Mouse (Mus musculus): Measurements from ENCODE around the gene Sstr3.

DNA sequence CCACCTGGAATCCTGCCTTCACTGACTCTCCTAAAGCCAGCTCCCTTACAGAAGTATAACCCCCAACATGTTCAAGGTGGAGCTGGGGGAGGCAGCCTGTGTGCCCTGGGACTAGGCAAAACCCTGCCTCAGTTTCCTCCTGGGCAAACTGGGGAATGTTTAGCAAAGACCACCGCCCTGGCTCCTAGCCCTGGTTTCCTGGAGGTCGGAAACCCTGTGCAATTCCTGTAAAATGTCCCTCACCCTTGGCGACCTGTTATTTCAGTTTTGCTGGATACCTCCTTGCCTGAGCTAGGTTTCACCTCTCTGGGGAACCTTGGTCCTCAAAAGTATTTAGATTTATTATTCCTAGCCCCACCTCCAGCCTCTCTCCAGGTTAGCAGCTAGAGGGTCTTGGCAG, 14.3 kb downstream of the Sstr3 start:
- no peak for TF ChIP-seq CTCF (IDR thresholded peaks at IDR 0.05; ENCODE audit: low read depth)
- TF ChIP-seq EP300 (IDR thresholded peaks at IDR 0.05; ENCODE audit: low read depth) = no peak
